Mouse (Mus musculus) v-Abl transformed pro-B cells (cell line): ENCODE measurements around the gene Ddx50.

Source experiments
- in situ Hi-C, 2 experiments: fragments of 400-800 bp; cut with MboI; formaldehyde crosslinking; loops; one replicate each; pipeline ENCODE4 v1.15.1; 2025; ENCODE audit not compliant: unreplicated experiment in 2 of 2

The Ddx50 gene

DNA sequence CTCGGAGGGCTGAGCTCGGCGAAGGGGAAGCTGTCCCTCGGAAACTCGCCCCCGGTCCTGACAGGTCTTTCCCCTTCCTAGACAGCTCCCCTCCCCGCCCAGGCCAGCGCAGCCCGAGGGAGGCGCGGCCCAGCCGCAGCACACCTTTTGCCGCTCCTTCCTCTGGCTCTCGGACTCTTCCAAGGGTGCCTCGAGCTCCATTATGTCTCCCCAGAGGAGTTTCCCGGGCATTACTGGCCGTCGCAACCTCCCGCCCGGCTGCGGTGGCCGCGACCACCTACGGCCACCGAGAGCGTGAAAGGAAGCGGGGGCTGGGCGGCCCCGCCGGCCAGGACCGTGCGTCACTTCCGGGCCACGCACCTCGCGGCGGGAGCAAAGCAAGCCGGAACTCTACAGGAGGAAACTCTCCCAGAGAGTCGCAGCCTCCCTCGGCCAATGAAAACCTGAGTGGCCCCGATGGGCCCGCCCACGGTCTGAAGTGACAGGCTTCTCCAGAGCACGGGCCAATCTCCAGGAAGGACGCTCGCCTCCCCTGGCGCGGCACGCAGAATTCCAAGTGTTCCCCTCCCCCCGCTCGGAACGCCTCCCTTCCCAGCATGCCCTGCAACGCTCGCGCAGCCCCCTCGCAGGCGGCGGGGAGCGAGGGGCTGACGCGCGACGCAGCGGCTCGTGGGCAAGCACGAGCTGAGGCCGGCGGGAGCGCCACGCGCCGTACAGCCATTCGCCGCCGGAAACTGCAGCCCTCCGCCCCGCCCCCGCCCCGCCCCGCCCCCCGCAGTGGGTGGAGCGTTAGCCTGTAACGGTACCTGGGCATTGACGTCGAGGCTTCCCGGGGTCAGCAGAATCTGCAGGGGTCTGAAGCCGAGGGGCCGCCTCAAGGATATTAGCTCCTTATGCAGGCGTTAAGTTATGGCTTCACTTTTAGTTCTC lies at the start of gene Ddx50:
TSS of gene Ddx50 (minus strand) at position 338 of the 930 bp plus-strand sequence.
- in situ Hi-C loops, result no loop called here

DNA sequence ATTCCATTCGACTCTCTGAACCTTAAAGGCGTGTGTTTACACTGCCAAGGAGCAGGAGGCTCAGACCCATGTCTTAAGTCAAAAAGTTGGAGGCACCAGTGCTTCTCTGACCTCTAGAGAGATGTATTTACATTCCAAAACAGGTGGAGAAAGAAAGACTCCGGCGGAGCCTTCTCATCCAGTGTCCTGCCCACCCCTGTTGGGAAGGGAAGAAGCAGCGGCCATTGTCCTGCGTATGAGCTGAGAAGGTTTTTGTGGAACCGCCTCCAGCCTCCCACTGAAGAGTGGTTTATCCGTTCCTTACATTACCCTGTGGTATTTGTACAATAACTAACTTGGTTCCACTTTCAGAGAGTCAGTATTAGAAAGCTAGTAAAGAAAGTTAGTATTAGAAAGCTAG lies 41.8 kb upstream of the Ddx50 start:
- in situ Hi-C loops, result no loop called here

DNA sequence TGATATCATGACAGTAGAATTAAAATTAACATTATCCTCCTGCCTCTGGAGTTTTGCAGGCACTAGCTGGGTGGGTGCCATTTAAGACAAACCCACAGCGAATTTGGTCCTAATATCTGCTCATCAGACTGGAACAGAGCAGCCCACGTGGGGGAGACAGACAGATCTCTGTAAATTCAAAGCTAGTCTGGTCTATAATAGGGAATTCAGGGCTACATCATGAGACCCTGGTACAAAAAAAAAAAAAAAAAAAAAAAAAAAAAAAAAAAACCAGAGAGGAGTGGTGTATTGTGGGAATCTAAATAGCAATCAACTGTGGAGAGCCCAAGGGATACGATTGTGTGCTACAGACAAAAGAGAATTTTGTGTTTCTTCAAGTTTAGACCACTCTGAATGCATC lies 41.2 kb upstream of the Ddx50 start:
- in situ Hi-C loops, result no loop called here

DNA sequence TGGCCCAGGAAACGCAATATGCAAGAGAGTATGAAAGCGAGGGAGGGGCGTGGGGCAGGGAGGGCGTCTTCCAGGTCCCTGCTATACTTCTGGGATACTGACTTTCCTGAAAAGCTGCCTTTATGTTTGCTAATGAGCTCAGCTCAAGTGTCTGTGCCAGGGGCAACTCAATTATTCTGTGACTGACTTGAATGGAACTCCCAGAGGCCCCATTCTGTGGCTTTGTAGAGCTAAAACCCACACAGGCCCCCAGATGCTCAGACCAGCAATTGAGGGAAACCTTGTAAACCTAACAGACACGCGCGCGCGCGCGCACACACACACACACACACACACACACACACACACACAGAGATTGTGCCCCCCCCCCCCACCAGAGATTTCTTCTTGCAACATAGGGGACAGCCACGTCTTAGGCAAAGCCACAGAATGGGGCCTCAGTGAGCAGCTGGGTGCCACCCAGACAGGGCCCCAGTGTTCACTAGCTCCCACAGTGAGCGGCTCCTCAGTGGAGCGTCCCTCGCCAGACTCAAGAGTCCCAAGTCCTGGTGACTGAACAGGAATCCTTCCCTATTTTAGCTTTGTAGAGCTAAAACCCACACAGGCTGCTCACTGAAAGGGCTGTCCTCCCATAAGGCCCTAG lies 36.1 kb upstream of the Ddx50 start:
- in situ Hi-C loops, result no loop called here

DNA sequence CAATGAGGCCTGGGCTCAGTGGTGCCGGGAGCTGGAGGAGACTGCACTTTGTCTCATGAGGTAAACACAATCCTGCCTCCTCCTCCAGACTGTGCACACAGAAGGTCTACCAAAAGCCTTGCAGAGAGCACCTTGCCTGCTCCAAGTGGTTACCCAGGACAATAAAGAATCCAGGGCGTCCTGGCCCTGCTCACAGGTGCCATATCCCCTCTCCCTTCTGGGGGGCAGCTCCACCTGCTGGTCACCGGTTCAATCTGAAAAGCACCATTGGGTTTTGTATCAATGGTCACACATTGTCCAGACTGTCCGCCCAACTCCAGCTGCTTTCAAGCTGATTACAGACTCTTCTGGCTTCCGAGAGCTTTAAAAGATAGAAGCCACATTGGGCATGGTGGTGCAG lies 32.0 kb upstream of the Ddx50 start:
- in situ Hi-C loops, result no loop called here

DNA sequence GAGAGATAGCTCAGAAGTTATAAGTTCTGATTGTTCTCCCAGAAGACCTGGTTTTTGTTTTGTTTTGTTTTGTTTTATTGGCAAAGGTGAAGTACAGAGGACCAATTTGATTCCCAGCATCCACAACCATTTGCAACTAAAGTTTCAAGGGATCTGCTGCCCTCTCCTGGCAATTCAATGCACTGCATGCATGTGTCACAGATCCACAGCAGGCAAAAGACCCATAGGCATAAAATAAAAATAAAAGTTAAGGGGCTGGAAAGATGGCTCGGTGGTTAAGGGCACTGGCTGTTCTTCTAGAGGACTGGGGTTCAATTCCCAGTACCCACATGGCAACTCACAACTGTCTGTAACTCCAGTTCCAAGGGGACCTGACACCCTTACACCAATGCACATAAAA lies 28.8 kb upstream of the Ddx50 start:
- in situ Hi-C loops, result no loop called here

DNA sequence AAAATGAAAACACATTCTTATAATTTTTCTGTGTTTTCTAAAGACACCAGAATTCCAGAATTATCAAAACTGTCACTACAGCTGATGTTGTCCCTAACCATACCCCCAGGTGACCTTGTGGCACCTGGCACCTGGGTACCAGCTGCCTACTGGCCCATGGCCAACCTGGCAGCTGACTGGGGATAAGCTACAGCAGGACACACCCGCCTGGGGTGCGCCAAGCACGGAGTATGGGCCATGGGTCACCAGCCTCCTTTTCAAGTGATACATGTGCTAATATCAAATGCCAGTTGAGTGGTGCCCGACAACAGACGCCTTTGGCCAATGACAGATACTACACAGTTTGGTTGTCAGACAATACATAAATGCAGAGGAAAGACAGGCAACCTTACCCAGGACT lies 26.3 kb upstream of the Ddx50 start:
- in situ Hi-C loops, result no loop called here

DNA sequence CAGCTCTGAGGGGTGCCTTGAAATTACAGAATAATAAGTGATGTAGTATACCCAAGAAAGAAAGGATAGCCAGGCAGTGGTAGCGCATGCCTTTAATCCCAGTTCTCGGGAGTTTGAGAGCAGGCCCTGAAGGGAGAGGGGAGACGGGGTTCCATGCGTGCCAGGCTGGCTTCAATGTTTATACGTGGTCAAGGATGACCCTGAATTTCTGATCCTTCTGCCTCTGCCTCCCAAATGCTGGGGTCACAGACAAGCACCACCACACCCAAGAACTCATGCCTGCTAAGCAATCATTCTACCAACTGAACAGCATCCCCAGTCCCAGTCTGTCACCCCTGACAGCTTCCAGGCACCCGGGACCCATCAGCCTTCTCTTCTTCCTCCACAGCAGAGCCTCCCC lies 25.2 kb upstream of the Ddx50 start:
- in situ Hi-C loops, result no loop called here

DNA sequence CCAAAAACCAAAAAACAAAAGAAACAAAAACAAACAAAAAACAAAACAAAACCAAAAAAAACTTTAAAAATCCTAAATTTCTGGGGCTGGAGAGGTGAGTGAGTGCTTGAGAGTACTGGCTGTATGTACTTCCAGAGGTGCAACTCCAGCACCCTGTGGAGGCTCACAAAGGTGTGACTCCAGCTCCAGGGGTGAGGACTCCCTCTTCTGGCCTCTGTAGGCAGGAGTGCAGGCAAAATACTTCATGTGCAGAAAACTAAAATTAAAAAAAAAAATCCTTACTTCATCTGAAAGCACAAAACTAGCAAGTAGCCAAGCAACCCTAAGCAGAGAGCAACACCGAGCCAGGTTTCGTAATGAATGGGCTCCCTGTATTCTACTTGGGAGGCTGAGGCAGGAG lies 21.3 kb upstream of the Ddx50 start:
- in situ Hi-C loops, result no loop called here

DNA sequence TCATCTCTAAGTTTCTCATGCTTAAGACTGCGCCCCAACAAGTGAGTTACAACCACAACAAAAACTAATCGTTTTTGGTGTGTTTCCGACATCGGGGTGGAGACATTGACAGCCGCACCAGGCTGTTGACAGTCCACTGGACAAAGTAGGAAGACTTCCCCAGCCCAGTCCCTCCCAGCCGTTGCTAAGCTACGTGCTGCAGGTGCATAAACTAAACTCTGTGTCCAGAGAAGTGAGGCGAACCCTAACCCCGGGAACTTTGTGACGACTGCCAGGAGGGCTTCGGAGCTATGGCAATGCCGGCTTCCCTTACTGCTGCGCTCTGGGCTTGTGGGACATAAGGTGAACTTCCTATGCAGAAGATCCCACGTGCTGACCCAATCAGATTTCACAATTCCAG lies 18.2 kb upstream of the Ddx50 start:
- in situ Hi-C loops, result no loop called here

DNA sequence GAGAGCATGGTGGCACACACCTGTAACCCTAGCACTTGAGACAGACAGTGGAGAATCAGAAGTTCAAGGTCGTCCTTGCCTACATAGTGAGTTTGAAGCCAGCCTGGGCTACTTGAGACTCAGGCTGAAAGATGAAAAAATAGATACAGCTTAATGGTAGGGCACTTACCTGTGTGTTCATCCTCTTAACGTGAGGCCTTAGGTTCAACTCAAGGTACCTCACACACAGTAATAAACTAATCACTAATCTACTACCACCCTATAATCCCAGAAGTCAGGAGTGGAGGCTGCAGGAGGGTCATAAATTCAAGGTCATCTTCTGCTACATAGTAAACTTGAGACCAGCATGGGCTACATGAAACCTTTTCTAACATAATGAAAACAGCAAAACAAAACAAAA lies 17.4 kb upstream of the Ddx50 start:
- in situ Hi-C loops, result no loop called here

DNA sequence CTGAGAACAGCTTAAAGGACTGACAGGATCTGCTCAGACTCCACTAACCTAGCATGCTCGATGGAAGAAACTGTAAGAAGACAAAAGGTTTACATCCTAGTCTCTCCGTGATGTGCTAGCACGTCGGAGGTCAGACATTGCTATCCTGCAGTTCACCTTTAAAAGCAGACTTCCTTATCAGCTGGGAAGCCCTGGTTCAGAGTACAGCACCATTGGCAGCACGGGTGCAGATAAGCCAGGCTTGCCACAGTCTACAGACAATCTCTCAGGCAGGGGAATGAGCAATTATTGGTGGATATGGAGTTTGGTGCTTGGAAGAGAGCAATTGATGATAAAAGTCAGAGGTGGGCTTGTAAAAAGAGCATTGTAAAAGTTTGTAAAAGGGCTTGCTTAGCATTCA lies 17.0 kb upstream of the Ddx50 start:
- in situ Hi-C loops, result no loop called here

DNA sequence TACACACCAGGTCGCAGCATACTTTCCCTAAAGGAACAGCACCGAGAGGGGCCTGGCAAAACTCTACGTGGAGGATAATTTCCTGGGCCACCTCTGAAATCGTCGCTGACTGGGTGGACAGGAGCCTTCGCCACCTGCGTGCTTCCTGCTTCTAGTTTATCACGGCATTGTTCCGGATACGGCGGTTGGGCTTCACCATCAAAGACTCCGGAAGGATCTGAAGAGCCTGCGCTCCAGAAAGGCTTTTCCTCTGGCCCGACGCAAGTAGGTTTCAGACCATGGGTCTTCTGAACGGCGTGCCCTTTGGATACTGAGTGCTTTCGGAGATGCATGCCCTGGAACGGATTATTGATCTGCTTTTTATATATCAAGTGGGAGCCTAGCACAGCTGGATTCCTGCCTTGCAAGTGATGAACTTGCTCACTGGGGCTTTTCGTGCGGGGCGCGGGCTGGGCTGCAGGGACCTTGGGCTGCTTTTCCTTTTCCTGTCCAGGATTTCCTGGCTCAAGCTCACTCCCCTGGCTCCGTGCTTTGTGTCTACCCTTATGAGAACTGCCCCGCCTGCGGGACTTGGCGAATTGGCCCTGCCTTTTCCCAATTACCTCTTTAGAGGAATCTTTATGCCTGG lies 14.1 kb upstream of the Ddx50 start:
- in situ Hi-C loops, result no loop called here

DNA sequence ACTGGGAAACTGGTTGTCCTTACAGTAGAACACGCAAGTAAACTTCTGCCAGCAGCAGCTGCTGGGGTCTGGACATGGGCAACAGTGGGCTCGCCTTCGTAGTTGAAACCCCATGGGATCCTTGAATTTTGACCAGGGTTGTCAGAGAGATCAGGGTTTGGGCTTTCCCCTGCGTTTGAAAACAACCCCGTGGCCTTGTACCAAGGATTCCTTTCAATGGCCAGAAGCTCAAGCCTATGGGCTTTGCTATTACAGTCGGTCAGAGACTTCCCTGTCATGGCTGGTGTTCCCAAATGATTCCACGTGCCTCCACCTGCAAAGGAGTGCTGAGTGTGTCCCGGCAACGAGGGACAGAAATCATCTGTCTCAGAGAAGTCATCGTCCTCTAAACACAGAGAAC lies 13.2 kb upstream of the Ddx50 start:
- in situ Hi-C loops, result no loop called here

DNA sequence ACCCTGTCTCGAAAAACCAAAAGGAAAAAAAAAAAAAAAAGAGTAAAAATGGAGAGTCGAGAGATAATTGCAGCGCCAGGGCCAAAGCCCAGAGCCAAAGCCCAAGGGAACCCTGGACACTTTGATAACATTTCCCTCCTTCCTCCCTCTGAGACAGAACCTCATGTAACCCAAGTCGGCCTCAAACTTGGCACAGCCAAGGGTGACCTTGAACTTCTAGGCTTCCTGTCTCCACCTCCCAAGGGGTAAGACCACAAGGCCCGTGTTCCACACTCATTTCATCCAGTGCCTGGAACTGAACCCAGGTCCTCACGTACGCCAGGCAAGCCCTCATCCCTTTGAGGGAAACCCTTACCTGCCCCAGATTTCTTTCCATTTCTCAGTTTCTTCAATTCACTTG lies 5.7 kb upstream of the Ddx50 start:
- in situ Hi-C loops, result no loop called here

DNA sequence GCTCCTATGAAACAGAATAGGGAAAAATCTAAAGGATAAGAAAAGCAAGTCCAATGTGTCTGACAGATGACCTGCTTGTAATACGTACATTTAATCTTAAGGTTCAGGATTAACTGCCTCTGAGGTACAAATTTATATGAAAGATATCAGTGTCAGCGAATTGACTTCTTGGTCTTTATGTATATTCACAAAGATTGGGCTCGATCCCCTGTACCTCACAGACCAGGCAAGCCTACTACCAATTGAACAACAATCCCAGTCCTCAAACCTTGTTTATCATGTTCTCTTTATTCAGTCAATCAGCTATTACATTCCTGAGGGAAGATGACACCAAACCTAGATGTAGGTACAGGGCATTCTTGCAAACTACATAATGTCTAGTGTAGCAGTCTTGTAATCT lies 943 bp upstream of the Ddx50 start:
- in situ Hi-C loops, result no loop called here

DNA sequence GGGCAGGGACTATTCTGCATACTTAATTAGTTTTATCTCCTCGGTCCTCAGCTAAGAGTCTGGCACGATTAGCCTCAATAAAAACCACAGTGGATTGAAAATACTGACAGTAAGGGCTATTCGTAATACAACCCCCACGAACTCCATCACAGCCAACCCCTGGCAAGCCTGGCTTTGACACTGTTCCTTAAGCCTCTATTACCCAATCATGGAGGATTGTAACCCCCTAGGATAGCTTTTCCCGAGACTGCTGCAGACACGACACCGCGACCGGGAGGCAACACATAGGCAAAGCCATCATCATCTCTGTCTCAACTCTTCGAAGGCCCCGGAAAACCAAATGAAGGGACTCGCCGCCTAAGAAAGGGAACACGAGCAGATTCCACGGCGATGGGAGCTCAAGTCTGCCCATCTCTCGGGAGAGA lies 648 bp downstream of the Ddx50 start:
- in situ Hi-C loops, result no loop called here

DNA sequence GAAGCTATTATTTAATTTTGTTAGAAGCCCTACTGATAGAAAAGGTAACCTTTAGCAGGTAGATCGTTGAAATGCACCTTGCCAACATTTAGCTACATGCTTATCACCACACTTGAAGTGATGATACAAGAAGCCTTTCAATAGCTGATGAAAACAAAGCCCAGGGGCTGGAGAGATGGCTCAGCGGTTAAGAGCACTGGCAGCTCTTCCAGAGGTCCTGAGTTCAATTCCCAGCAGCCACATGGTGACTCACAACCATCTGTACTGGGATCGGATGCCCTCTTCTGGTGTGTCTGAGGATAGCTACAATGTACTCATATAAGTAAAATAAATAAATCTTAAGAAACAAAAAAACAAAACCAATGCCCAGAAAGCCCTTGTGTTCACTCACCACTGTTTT lies 46.9 kb downstream of the Ddx50 start:
- in situ Hi-C loops, result no loop called here

DNA sequence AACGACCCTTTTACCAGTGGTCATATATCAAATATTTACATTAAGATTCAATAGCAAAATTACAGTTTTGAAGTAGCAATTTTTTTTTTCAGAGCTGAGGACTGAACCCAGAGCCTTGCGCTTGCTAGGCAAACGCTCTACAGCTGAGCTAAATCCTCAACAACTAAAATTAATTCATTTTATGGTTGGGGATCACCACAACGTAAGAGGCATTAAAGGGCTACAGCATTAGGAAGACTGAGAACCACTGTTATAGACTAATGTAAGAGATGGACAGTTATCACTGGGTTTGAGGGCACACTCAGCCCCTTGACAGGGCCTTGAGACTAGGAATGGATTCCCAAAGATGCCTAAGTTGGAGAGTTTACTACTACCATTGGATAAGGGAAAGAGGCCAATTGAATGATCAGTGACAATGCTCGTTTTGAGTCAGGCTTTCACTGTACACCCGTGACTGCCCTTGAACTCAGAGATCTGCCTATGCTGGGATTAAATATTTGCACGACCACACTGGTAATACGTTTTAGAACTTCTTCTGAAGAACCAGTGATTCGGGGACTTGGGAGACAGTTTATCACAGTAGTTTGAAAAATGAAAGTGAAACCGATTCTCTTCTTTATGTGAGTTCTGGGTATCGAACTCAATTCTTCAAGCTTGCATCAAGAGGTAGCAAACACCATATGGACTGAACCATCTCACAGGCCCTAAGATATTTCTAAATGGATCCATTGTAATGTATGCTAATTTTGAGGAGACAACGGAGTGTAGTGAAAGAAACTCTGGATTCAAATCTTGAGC lies 47.6 kb downstream of the Ddx50 start:
- in situ Hi-C loops, result no loop called here

DNA sequence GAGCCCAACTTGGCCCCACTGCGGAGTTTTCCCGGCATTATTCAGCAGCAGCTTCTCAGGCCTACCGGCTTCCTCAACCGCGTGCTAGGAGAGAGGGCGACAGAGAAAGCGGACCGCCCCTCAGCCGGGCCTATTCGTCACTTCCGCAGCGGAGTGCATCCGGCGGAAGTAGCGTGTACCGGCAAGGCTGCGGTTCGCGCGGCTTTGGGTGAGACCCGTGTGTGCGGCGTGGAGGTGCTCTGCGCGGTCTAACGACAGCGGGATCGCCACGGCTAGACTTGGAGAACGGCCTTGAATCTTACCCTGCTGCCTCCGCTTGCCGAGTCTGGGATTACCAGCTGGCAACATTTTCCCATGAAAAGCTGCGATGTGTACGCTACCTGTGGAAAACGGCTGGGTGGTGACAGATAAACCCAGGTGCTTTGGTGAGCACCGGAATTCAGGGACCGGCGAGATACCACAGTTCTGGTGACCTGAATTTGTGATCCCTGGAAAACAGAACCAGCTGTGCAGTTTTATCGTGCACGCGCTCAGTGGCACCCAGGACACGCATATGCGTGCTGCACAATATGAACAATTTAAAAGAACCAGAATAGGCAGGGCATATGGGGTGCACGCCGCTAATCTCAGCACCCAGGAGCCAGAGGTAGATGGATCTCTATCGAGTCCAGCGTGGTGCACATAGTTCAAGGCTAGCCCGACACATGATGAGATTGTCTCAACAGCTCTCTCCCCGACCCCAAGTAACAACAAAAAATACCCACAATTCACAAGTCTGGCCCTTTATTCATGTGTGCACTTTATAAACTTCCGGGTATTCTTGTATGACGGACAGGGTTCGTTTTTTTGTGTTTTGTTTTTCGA lies 48.6 kb downstream of the Ddx50 start, which contains the start of gene Ddx21:
TSS of gene Ddx21 (minus strand) at position 105 of the 864 bp plus-strand sequence.
- in situ Hi-C loops, result no loop called here
